Mouse (Mus musculus) heart, adult 2 months (tissue): ENCODE data around the gene Trim38. TPM values are rescaled to one million over a fixed set of nuclear protein-coding genes. Genes with fewer than 3 reads are reported as not detected.
"Not testable (repeated sequence)": the region's sequence is repeated elsewhere in the genome, so short reads cannot be mapped to it uniquely, and the experiment has no call there.

ENCODE experiments used
- DNase-seq, 2 experiments: peaks; one replicate each; pipeline ENCODE4 v3.0.0; 2021
- H3K27ac ChIP-seq: fragments of 200-600 bp; 2 replicates; pipeline ENCODE4 v1.8.1; 2022
- H3K27me3 ChIP-seq: fragments of 200-500 bp; 2 replicates; pipeline ENCODE4 v1.6.1; 2012; ENCODE audit warnings: mild to moderate bottlenecking, low read length, inconsistent platforms, mixed read lengths; ENCODE audit not compliant: control insufficient read depth, insufficient read depth
- H3K36me3 ChIP-seq: fragments of 200-500 bp; 2 replicates; pipeline ENCODE4 v1.6.1; 2012; ENCODE audit warnings: low read length, inconsistent platforms; ENCODE audit not compliant: control insufficient read depth, insufficient read depth
- H3K4me1 ChIP-seq: fragments of 200-500 bp; 2 replicates; pipeline ENCODE4 v1.6.1; 2011; ENCODE audit warnings: low read length; ENCODE audit not compliant: control insufficient read depth, insufficient read depth
- H3K4me3 ChIP-seq: fragments of 200-600 bp; 2 replicates; pipeline ENCODE4 v1.8.1; 2022
- H3K79me2 ChIP-seq: fragments of 200-500 bp; replicated peaks from 2 replicates; pipeline ENCODE4 v1.6.1; 2012; ENCODE audit warnings: mild to moderate bottlenecking, inconsistent platforms, low read length, moderate library complexity, mixed read lengths; ENCODE audit not compliant: control insufficient read depth, insufficient read depth
- H3K9ac ChIP-seq: fragments of 200-500 bp; 2 replicates; pipeline ENCODE4 v1.6.1; 2012; ENCODE audit warnings: low read depth, mild to moderate bottlenecking, control low read depth, inconsistent platforms, low read length, mixed read lengths
- CTCF ChIP-seq: fragments of 200-600 bp; IDR thresholded peaks from 2 replicates; pipeline ENCODE4 v1.8.1; 2022; ENCODE audit warnings: antibody characterized with exemption, mild to moderate bottlenecking, moderate library complexity
- EP300 ChIP-seq: fragments of 200-500 bp; IDR thresholded peaks from 2 replicates; pipeline ENCODE4 v1.6.1; 2011; ENCODE audit warnings: low read depth, low read length, control low read depth; ENCODE audit not compliant: insufficient read depth
- POLR2A ChIP-seq: fragments of 200-500 bp; IDR thresholded peaks from 2 replicates; pipeline ENCODE4 v1.6.1; 2011; ENCODE audit warnings: mild to moderate bottlenecking, low read depth, low read length, control low read depth; ENCODE audit not compliant: insufficient read depth
- WGBS: fragments of 180-500 bp; shearing (Covaris S2); methylation state at CpG from one replicate; pipeline ENCODE4 v1.1.7; 2018; 5-methylcytosine and 5-hydroxymethylcytosine counted together
- intact Hi-C: fragments of 180-260 bp; cut with DNase I; formaldehyde crosslinking; loops from one replicate; pipeline ENCODE4 v1.15.1; 2025
- polyA plus RNA-seq: library from polyadenylated mRNA; depleted of rRNA; stranded (reverse); fragments of >200 nt; gene quantifications from 2 replicates; pipeline ENCODE4 v1.2.3, GENCODE M21; 2012
- total RNA-seq, 2 experiments: library from RNA; stranded (reverse); gene quantifications; 2 replicates each; pipeline ENCODE4 v1.2.3; 2021

The Trim38 gene
- total and polyA plus RNA-seq, 3 experiments, result 0.08 to 0.11 TPM; not detected in 1

- no peak overlapping the region for H3K9ac ChIP-seq
- H3K4me1 ChIP-seq, result peaks cover 4% of the 10 kb centered on the region
- no peaks in the 10 kb centered on the region for H3K27me3 ChIP-seq
- peaks cover 13% of the 10 kb centered on the region for H3K36me3 ChIP-seq
- WGBS, result 56% methylated on average over 4 of the region's 4 CpGs
- H3K79me2 ChIP-seq, result no peaks in the 10 kb centered on the region
- TF ChIP-seq EP300, result no peak
- TF ChIP-seq POLR2A, result no peak
- no peak for TF ChIP-seq CTCF
- no peak overlapping the region for H3K27ac ChIP-seq
- H3K4me3 ChIP-seq, result no peak overlapping the region
- no peak for DNase-seq
- intact Hi-C loops, result loop anchor here (5.0 kb wide), 2 partner anchors 162 to 212 kb away; partner anchors contain the start of genes Hist1h2af, Hist1h4d and Hist1h4h
Observed at GRCm38 (mm10) chr13:23743963-23744362, 25.8 kb upstream of the Trim38 start.

- peak overlapping the region; percentile 56; the same call in 1 of the 2 replicates for H3K4me3 ChIP-seq
- 13% methylated on average over 18 of the region's 36 CpGs for WGBS
- H3K4me1 ChIP-seq, result peaks cover 4% of the 10 kb centered on the region
- no peak overlapping the region for H3K27ac ChIP-seq
- intact Hi-C loops, result loop anchor here (5.0 kb wide), 4 partner anchors 122 to 1702 kb away; partner anchors contain the start of genes Hist1h1e, Hist1h2af, Hist1h2ag and Hist1h2be
- peaks cover 13% of the 10 kb centered on the region for H3K36me3 ChIP-seq
- no peaks in the 10 kb centered on the region for H3K27me3 ChIP-seq
- no peak for TF ChIP-seq CTCF
- TF ChIP-seq POLR2A, result no peak
- no peak for TF ChIP-seq EP300
- H3K9ac ChIP-seq, result no peak overlapping the region
- no peaks in the 10 kb centered on the region for H3K79me2 ChIP-seq
- no peak for DNase-seq
Observed at GRCm38 (mm10) chr13:23744421-23745380, 25.0 kb upstream of the Trim38 start.

GRCm38 (mm10) chr13:23745381-23746161 lies 24.1 kb upstream of the Trim38 start, which contains the start of gene Hist1h3c:
Hist1h3c (minus strand) TSS chr13:23745602.
- no peaks in the 10 kb centered on the region for H3K79me2 ChIP-seq
- peak within 1 kb of the TSS; percentile 94 for H3K27ac ChIP-seq
- H3K36me3 ChIP-seq, result peaks cover 13% of the 10 kb centered on the region
- intact Hi-C loops, result loop anchor here (5.0 kb wide), 2 partner anchors 123 to 1703 kb away; partner anchors contain the start of genes Hist1h1e, Hist1h2ag, Hist1h2be and Hist1h2bj
- H3K27me3 ChIP-seq, result no peaks in the 10 kb centered on the region
- H3K9ac ChIP-seq, result peak within 1 kb of the TSS; percentile 92
- TF ChIP-seq CTCF (peak; percentile 30), POLR2A (no peak), EP300 (no peak)
- DNase-seq, result peak; percentile 81 to 86
- peak within 1 kb of the TSS; percentile 56 for H3K4me3 ChIP-seq
- peaks cover 4% of the 10 kb centered on the region for H3K4me1 ChIP-seq
- 2% methylated on average over 25 of the region's 28 CpGs for WGBS

- peaks cover 10% of the 10 kb centered on the region for H3K36me3 ChIP-seq
- under 1% methylated on average over 52 of the region's 58 CpGs for WGBS
Observed at GRCm38 (mm10) chr13:23746201-23747080, 23.3 kb upstream of the Trim38 start, which contains the start of gene Hist1h2bb. Hist1h2bb (plus strand) TSS chr13:23746734.

More at GRCm38 (mm10) chr13:23746201-23747080, 23.3 kb upstream of the Trim38 start, which contains the start of gene Hist1h2bb:
- Histone ChIP-seq H3K27ac (peak within 1 kb of the TSS; percentile 94), H3K9ac (peak within 1 kb of the TSS; percentile 92), H3K4me3 (peak within 1 kb of the TSS; percentile 56)
- not testable (repeated sequence) for H3K79me2 ChIP-seq, H3K4me1 ChIP-seq, H3K27me3 ChIP-seq
- DNase-seq, result peak; percentile 81 to 85
- intact Hi-C loops, result loop anchor here (5.0 kb wide), 2 partner anchors 124 to 1704 kb away; partner anchors contain the start of genes Hist1h1e, Hist1h2ag, Hist1h2be and Hist1h2bj
- 0 out of 2 replicates have a peak, but pooled peaks have one; percentile 8 for TF ChIP-seq EP300
- peak; percentile 42 for TF ChIP-seq CTCF
- peak; percentile 69 for TF ChIP-seq POLR2A
